Mouse (Mus musculus): ENCODE measurements at regions not wholly inside any gene's neighbourhood (a gene's known extent, or its start where the extent isn't known, plus 50 kb on each side); places are given as distances from the start of the nearest gene placed in this dataset.

- no peak for TF ChIP-seq POLR2A (IDR thresholded peaks at IDR 0.05; ENCODE audit: low read depth, low read length)
- no peak for TF ChIP-seq CTCF (conservative IDR thresholded peaks at IDR 0.05; ENCODE audit: insufficient read depth, insufficient read length, low read depth, low read length)
- Histone ChIP-seq H3K4me3 (ENCODE audit: insufficient read depth, low read depth, low read length) (no peak overlapping the region), H3K36me3 (ENCODE audit: control insufficient read depth, insufficient read depth, low read length) (no peaks in the 10 kb centered on the region), H3K4me1 (ENCODE audit: control insufficient read depth, insufficient read depth, low read length) (no peaks in the 10 kb centered on the region), H3K27me3 (replicated peaks; ENCODE audit: control insufficient read depth, insufficient read depth, low read length) (no peaks in the 10 kb centered on the region), H3K27ac (ENCODE audit: insufficient read depth, low read depth, low read length) (no peak overlapping the region)
- 81% methylated on average over 1 of the region's 1 CpGs for WGBS
- DNase-seq: no peak
Observed at GRCm38 (mm10) chr13:70323537-70323936, 313.9 kb downstream of the Ice1 start.

DNA sequence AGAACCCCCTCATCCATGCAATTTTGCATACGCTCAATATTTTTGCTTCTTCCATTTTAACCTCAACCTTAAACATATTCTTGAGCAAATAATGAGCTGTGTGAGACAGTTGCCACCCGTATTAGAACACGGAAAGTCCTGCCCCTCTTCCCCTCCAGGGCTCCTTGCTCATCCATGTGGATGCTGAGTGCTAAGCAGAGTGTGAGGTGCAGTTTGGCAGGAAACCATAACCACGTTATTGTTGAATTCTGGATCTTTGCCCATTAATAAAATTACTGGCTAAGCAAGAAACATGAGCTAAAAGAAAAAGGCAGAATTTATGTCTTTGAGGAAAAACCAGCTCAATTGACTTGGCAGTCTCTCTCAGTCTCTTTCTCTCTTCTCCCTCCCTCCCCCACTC lies 301.4 kb downstream of the Ice1 start:
- no peak overlapping the region for H3K27ac ChIP-seq (ENCODE audit: insufficient read depth, low read depth, low read length)
- DNase-seq: no peak
- H3K36me3 ChIP-seq (ENCODE audit: control insufficient read depth, insufficient read depth, low read length): no peaks in the 10 kb centered on the region
- WGBS: 54% methylated on average over 4 of the region's 4 CpGs
- H3K4me1 ChIP-seq (ENCODE audit: control insufficient read depth, insufficient read depth, low read length): no peaks in the 10 kb centered on the region
- H3K4me3 ChIP-seq (ENCODE audit: insufficient read depth, low read depth, low read length): no peak overlapping the region
- no peaks in the 10 kb centered on the region for H3K27me3 ChIP-seq (replicated peaks; ENCODE audit: control insufficient read depth, insufficient read depth, low read length)
- TF ChIP-seq POLR2A (IDR thresholded peaks at IDR 0.05; ENCODE audit: low read depth, low read length) (no peak), CTCF (conservative IDR thresholded peaks at IDR 0.05; ENCODE audit: insufficient read depth, insufficient read length, low read depth, low read length) (no peak)

- whole genome bisulfite sequencing: 69% methylated on average over 3 of the region's 3 CpGs
Observed at GRCm38 (mm10) chr13:70340437-70340836, 297.0 kb downstream of the Ice1 start.

GRCm38 (mm10) chr13:70343191-70343734 lies 294.2 kb downstream of the Ice1 start:
- DNase-seq: no peak
- Histone ChIP-seq H3K27me3 (replicated peaks; ENCODE audit: control insufficient read depth, insufficient read depth, low read length) (no peaks in the 10 kb centered on the region), H3K27ac (ENCODE audit: insufficient read depth, low read depth, low read length) (no peak overlapping the region), H3K4me1 (ENCODE audit: control insufficient read depth, insufficient read depth, low read length) (no peaks in the 10 kb centered on the region), H3K4me3 (ENCODE audit: insufficient read depth, low read depth, low read length) (no peak overlapping the region), H3K36me3 (ENCODE audit: control insufficient read depth, insufficient read depth, low read length) (no peaks in the 10 kb centered on the region)
- 100% methylated on average over 1 of the region's 1 CpGs for WGBS
- TF ChIP-seq CTCF (conservative IDR thresholded peaks at IDR 0.05; ENCODE audit: insufficient read depth, insufficient read length, low read depth, low read length) (no peak), POLR2A (IDR thresholded peaks at IDR 0.05; ENCODE audit: low read depth, low read length) (no peak)

More at GRCm38 (mm10) chr13:70340437-70340836, 297.0 kb downstream of the Ice1 start:
- Histone ChIP-seq H3K4me3 (ENCODE audit: insufficient read depth, low read depth, low read length) (no peak overlapping the region), H3K27me3 (replicated peaks; ENCODE audit: control insufficient read depth, insufficient read depth, low read length) (no peaks in the 10 kb centered on the region), H3K4me1 (ENCODE audit: control insufficient read depth, insufficient read depth, low read length) (no peaks in the 10 kb centered on the region), H3K36me3 (ENCODE audit: control insufficient read depth, insufficient read depth, low read length) (no peaks in the 10 kb centered on the region), H3K27ac (ENCODE audit: insufficient read depth, low read depth, low read length) (no peak overlapping the region)
- TF ChIP-seq POLR2A (IDR thresholded peaks at IDR 0.05; ENCODE audit: low read depth, low read length) (no peak), CTCF (conservative IDR thresholded peaks at IDR 0.05; ENCODE audit: insufficient read depth, insufficient read length, low read depth, low read length) (no peak)
- no peak for DNase-seq

- Histone ChIP-seq H3K36me3 (ENCODE audit: control insufficient read depth, insufficient read depth, low read length) (no peaks in the 10 kb centered on the region), H3K4me3 (ENCODE audit: insufficient read depth, low read depth, low read length) (no peak overlapping the region), H3K27me3 (replicated peaks; ENCODE audit: control insufficient read depth, insufficient read depth, low read length) (no peaks in the 10 kb centered on the region), H3K4me1 (ENCODE audit: control insufficient read depth, insufficient read depth, low read length) (no peaks in the 10 kb centered on the region), H3K27ac (ENCODE audit: insufficient read depth, low read depth, low read length) (no peak overlapping the region)
- peak; percentile 34 for DNase-seq
- TF ChIP-seq POLR2A (IDR thresholded peaks at IDR 0.05; ENCODE audit: low read depth, low read length): no peak
- no peak for TF ChIP-seq CTCF (conservative IDR thresholded peaks at IDR 0.05; ENCODE audit: insufficient read depth, insufficient read length, low read depth, low read length)
- WGBS: 24% methylated on average over 2 of the region's 2 CpGs
Observed at GRCm38 (mm10) chr13:70343911-70344310, 293.5 kb downstream of the Ice1 start.

- no peak for DNase-seq
- 41% methylated on average over 5 of the region's 5 CpGs for WGBS
- no peak overlapping the region for H3K27ac ChIP-seq (ENCODE audit: insufficient read depth, low read depth, low read length)
- H3K36me3 ChIP-seq (ENCODE audit: control insufficient read depth, insufficient read depth, low read length): no peaks in the 10 kb centered on the region
- no peak overlapping the region for H3K4me3 ChIP-seq (ENCODE audit: insufficient read depth, low read depth, low read length)
- H3K27me3 ChIP-seq (replicated peaks; ENCODE audit: control insufficient read depth, insufficient read depth, low read length): no peaks in the 10 kb centered on the region
- no peak for TF ChIP-seq CTCF (conservative IDR thresholded peaks at IDR 0.05; ENCODE audit: insufficient read depth, insufficient read length, low read depth, low read length)
- no peak for TF ChIP-seq POLR2A (IDR thresholded peaks at IDR 0.05; ENCODE audit: low read depth, low read length)
- no peaks in the 10 kb centered on the region for H3K4me1 ChIP-seq (ENCODE audit: control insufficient read depth, insufficient read depth, low read length)
Observed at GRCm38 (mm10) chr13:70344311-70344710, 293.1 kb downstream of the Ice1 start.

DNA sequence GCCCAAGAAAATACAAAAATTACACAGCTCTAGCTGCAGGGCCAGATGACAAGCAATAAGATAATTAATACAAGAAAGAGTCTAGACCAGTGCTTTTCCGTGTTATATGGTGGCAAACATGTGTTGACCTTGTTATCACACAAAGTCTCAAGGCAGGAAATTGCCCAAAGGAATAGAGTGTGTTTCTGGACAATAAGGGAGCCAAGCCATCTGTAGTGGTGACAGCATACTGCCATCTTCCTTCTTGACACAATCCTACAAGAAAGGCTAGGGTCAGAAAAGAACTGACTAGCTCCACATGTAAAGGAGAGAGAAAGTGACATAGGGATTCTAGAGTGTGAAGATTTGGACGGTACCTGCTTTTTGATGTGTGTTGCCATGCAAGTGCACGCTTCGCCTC lies 289.0 kb downstream of the Ice1 start:
- no peaks in the 10 kb centered on the region for H3K4me1 ChIP-seq (ENCODE audit: control insufficient read depth, insufficient read depth, low read length)
- no peak for DNase-seq
- WGBS: 89% methylated on average over 4 of the region's 4 CpGs
- no peaks in the 10 kb centered on the region for H3K27me3 ChIP-seq (replicated peaks; ENCODE audit: control insufficient read depth, insufficient read depth, low read length)
- no peak overlapping the region for H3K27ac ChIP-seq (ENCODE audit: insufficient read depth, low read depth, low read length)
- TF ChIP-seq CTCF (conservative IDR thresholded peaks at IDR 0.05; ENCODE audit: insufficient read depth, insufficient read length, low read depth, low read length): no peak
- H3K4me3 ChIP-seq (ENCODE audit: insufficient read depth, low read depth, low read length): no peak overlapping the region
- no peaks in the 10 kb centered on the region for H3K36me3 ChIP-seq (ENCODE audit: control insufficient read depth, insufficient read depth, low read length)

All from kidney, adult 2 months (tissue).